Mouse (Mus musculus) ES-E14 (cell line): ENCODE results near the gene Miga2. TPM values are rescaled to one million over a fixed set of nuclear protein-coding genes. Genes with fewer than 3 reads are reported as not detected.

Source experiments
- DNase-seq: peaks from one replicate; pipeline ENCODE4 v3.0.0-alpha.2; 2013; ENCODE audit warnings: low read depth, low spot score
- H3K27ac ChIP-seq: 2 replicates; pipeline ENCODE4 v1.5.1; 2012; ENCODE audit warnings: low read depth, mild to moderate bottlenecking, low read length, moderate library complexity, mixed read lengths; ENCODE audit not compliant: poor library complexity, insufficient read depth, severe bottlenecking
- H3K36me3 ChIP-seq: 2 replicates; pipeline ENCODE4 v1.6.1; 2012; ENCODE audit warnings: mild to moderate bottlenecking, low read length, moderate library complexity, mixed read lengths; ENCODE audit not compliant: control insufficient read depth, poor library complexity, insufficient read depth, severe bottlenecking
- H3K4me1 ChIP-seq, 2 experiments: fragments of 150-350 bp in 1 of 2; sonication (generic) in 1 of 2; 2 replicates each; pipeline ENCODE4 v1.6.1; 2012; ENCODE audit warnings: low read length in 2 of 2, mild to moderate bottlenecking in 1 of 2, mixed read lengths in 1 of 2; ENCODE audit not compliant: control insufficient read depth in 2 of 2, insufficient read depth in 2 of 2, poor library complexity in 1 of 2
- H3K4me3 ChIP-seq, 2 experiments: fragments of 150-350 bp in 1 of 2; sonication (generic) in 1 of 2; 2 replicates each; pipeline ENCODE4 v1.5.1; 2012; ENCODE audit warnings: low read length in 2 of 2, low read depth in 1 of 2, mild to moderate bottlenecking in 1 of 2, mixed read lengths in 1 of 2; ENCODE audit not compliant: insufficient read depth in 1 of 2, poor library complexity in 1 of 2, severe bottlenecking in 1 of 2
- H3K9ac ChIP-seq: 2 replicates; pipeline ENCODE4 v1.6.1; 2012; ENCODE audit warnings: low read depth, mild to moderate bottlenecking, low read length, mixed read lengths; ENCODE audit not compliant: poor library complexity, insufficient read depth, severe bottlenecking
- H3K9me3 ChIP-seq: fragments of 150-350 bp; sonication (generic); 2 replicates; pipeline ENCODE4 v1.6.1; 2012; ENCODE audit warnings: low read depth, mild to moderate bottlenecking, low read length; ENCODE audit not compliant: control insufficient read depth, insufficient read depth
- CHD2 ChIP-seq: IDR thresholded peaks from 2 replicates; pipeline ENCODE4 v1.6.1; 2014; ENCODE audit warnings: mild to moderate bottlenecking, low read depth, low read length, inconsistent platforms
- HCFC1 ChIP-seq: IDR thresholded peaks from 2 replicates; pipeline ENCODE4 v1.6.1; 2012; ENCODE audit warnings: low read length, inconsistent platforms, borderline replicate concordance; ENCODE audit not compliant: insufficient read depth
- MAFK ChIP-seq: IDR thresholded peaks from 2 replicates; pipeline ENCODE4 v1.6.1; 2014; ENCODE audit warnings: mild to moderate bottlenecking, low read depth, low read length, inconsistent platforms; ENCODE audit not compliant: insufficient read depth
- ZC3H11A ChIP-seq: IDR thresholded peaks from 2 replicates; pipeline ENCODE4 v1.6.1; 2012; ENCODE audit warnings: low read depth, mild to moderate bottlenecking, inconsistent platforms, low read length, borderline replicate concordance
- ZNF384 ChIP-seq: IDR thresholded peaks from 2 replicates; pipeline ENCODE4 v1.6.1; 2012; ENCODE audit warnings: low read depth, low read length, inconsistent platforms
- in situ Hi-C, 2 experiments: fragments of 600-800 bp; cut with MboI; formaldehyde crosslinking; loops; one replicate each; pipeline ENCODE4 v1.15.1; 2025; ENCODE audit warnings: low sequenced_read_pairs in 2 of 2, inconsistent platforms in 1 of 2; ENCODE audit not compliant: unreplicated experiment in 2 of 2
- total RNA-seq: library from RNA; depleted of rRNA; stranded (reverse); fragments of 300-350 nt; gene quantifications from 2 replicates; pipeline ENCODE4 v1.2.3, GENCODE M21; 2012

The Miga2 gene
- total RNA-seq, 1 experiment: 46.0 TPM

DNA sequence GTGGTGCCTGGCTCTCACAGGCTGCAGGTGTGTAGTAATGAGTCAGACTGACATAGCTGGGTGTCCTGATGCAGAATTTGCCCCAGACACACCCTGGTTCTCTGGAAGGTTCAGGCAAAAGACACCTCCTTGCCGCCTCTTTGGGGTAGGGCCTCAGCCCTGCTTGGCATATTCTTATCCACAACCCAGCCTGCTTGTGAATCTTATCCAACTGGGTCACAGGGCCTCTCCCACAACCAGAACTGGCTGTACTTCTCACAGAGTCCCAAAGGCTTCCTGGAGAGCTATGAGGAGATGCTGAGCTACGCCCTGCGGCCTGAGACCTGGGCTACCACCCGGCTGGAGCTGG is 17.3 kb downstream of the Miga2 start:
- Histone ChIP-seq H3K4me3 (no peak overlapping the region), H3K9me3 (no peaks in the 10 kb centered on the region), H3K36me3 (peaks cover 47% of the 10 kb centered on the region), H3K4me1 (no peaks in the 10 kb centered on the region), H3K9ac (no peak overlapping the region), H3K27ac (no peak overlapping the region)
- no peak for DNase-seq
- in situ Hi-C loops: no loop called here
- TF ChIP-seq CHD2: no peak
- TF ChIP-seq ZC3H11A: no peak
- no peak for TF ChIP-seq MAFK
- no peak for TF ChIP-seq ZNF384
- no peak for TF ChIP-seq HCFC1

DNA sequence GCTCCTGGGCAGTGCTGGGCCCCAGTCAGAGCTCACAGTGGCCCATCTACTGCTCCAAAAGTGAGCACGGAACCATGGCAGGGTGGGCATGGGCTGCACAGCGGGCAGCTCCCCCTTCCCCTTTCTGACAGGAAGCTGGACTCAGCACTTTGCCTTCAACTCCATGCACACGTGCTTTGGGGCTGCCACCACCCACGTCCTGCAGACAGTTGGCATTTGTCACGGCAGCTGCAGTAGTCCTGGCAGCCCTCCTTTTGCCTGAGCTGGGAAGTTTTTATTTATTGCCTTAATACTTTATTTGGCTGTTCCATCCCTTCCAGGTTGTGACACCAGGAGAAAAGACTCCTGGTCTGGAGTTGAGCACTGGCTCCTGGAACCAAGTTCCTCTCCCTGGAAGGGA is 20.8 kb downstream of the Miga2 start:
- Histone ChIP-seq H3K4me1 (no peaks in the 10 kb centered on the region), H3K9me3 (no peaks in the 10 kb centered on the region), H3K9ac (no peak overlapping the region), H3K4me3 (no peak overlapping the region), H3K27ac (no peak overlapping the region), H3K36me3 (peaks cover 22% of the 10 kb centered on the region)
- TF ChIP-seq ZC3H11A: no peak
- no peak for TF ChIP-seq MAFK
- no peak for TF ChIP-seq HCFC1
- no peak for TF ChIP-seq CHD2
- TF ChIP-seq ZNF384: no peak
- in situ Hi-C loops: no loop called here
- DNase-seq: no peak

DNA sequence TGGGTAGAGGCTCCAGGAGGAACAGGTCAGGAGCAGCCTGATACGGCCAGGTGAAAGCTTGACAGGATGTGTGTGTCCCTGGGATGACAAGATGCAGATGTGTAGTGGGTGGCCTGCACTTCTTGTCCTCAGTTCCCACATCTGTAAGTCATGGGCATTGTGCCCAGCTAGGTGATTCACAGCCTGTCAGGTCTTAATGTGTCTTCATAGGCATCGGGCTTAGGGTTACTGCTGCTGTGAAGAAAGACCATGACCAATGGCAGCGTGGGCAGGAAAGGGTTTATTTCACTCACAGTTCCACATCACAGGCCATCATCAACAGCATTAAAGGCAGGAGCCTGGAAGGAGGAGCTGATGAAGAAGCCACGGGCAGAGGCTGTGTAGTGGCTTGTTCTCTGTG is 21.6 kb downstream of the Miga2 start:
- Histone ChIP-seq H3K36me3 (peaks cover 22% of the 10 kb centered on the region), H3K9ac (no peak overlapping the region), H3K4me3 (no peak overlapping the region), H3K9me3 (no peaks in the 10 kb centered on the region), H3K4me1 (no peaks in the 10 kb centered on the region), H3K27ac (no peak overlapping the region)
- in situ Hi-C loops: no loop called here
- DNase-seq: no peak
- no peak for TF ChIP-seq HCFC1
- no peak for TF ChIP-seq CHD2
- TF ChIP-seq ZNF384: no peak
- no peak for TF ChIP-seq MAFK
- TF ChIP-seq ZC3H11A: no peak

DNA sequence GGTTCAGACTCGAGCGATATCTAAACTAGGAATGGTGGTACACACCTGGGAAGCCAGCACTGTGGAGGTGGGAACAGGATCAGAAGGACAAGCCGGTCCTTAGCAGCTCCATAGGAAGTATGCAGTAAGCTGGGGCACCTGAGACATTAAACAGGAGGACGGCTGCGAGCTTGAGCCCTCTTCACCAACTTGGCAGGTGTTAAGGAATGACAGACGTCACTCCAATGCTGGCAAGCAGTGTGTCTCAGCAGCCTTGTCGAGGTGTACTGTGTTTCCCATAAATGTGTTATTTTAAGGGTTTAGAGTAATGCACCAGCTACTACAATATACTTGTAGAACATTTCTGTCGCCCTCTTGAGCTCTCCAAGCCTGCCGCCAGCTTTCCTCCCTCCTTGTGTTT is 22.9 kb downstream of the Miga2 start:
- Histone ChIP-seq H3K36me3 (peaks cover 17% of the 10 kb centered on the region), H3K9me3 (no peaks in the 10 kb centered on the region), H3K4me1 (0 out of 4 replicates have a peak, but pooled peaks cover 0 to 3% of the 10 kb centered on the region in 2 experiments), H3K27ac (no peak overlapping the region), H3K4me3 (no peak overlapping the region), H3K9ac (no peak overlapping the region)
- in situ Hi-C loops: no loop called here
- DNase-seq: no peak
- TF ChIP-seq CHD2 (no peak), HCFC1 (no peak), ZNF384 (no peak), ZC3H11A (no peak), MAFK (no peak)

DNA sequence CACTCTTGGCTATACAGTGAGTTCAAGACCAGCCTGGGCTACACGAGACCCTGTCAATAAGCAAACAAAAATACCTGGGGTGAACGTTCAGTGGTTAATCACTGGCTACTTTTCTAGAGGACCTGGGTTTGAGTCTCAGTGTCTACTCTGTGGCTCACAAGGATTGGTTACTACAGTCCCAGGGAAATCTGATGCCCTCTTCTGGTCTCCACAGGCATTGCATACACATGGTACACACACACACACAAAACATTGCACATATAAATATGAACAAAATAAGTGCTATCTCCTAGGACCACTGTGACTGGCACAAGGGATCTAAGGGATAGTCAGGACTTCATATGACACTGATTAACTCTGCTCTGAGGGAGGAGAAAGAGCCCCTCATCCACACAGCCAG is 25.0 kb downstream of the Miga2 start:
- no peak overlapping the region for H3K9ac ChIP-seq
- in situ Hi-C loops: no loop called here
- H3K36me3 ChIP-seq: peaks cover 4% of the 10 kb centered on the region; the same call in 1 of the 2 replicates
- no peak overlapping the region for H3K4me3 ChIP-seq
- no peak for DNase-seq
- H3K9me3 ChIP-seq: no peaks in the 10 kb centered on the region
- no peak for TF ChIP-seq ZNF384
- no peak for TF ChIP-seq ZC3H11A
- TF ChIP-seq CHD2: no peak
- TF ChIP-seq HCFC1: no peak
- TF ChIP-seq MAFK: no peak
- H3K4me1 ChIP-seq: peaks cover 3% of the 10 kb centered on the region in 2 experiments; a peak in 1 of 4 replicates
- H3K27ac ChIP-seq: no peak overlapping the region
